Mouse (Mus musculus) MEL (cell line): ENCODE results near the gene Katnb1.
A peak's percentile ranks its signal among the peaks of the same experiment; 100 is the strongest.

ENCODE experiments used
- CTCF ChIP-seq, 3 experiments: IDR thresholded peaks in 2 of 3; conservative IDR thresholded peaks in 1 of 3; 2 replicates each; pipeline ENCODE4 v1.5.1; 2011 to 2012; ENCODE audit warnings: low read length in 3 of 3, low read depth in 2 of 3, mild to moderate bottlenecking in 2 of 3, improper control_type of control experiment in 1 of 3, inconsistent platforms in 1 of 3, mixed read lengths in 1 of 3, moderate library complexity in 1 of 3; ENCODE audit not compliant: control insufficient read depth in 1 of 3, insufficient read depth in 1 of 3, poor library complexity in 1 of 3, severe bottlenecking in 1 of 3
- MAX ChIP-seq: IDR thresholded peaks from 2 replicates; pipeline ENCODE4 v1.6.1; 2011; ENCODE audit warnings: low read length, improper control_type of control experiment

DNA sequence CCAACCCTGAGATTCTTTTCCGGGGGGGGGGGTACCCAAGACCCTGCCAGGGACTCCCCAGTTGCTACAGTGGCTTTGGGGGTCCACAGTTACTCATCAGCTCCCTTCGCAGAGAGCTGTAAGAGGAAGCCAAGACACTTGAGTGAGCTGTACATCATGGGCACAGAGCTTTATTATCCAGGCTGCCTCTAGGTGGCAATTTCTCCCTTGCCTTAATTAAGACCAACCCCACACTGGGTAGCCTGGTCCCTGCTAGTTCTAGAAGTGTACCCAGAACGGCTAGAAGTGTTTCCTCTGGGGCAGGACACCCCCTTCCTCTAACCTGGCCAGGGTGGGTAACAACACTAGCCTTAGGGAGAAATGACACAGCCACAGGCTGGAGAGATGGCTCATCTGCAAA is 54.3 kb downstream of the Katnb1 start:
- TF ChIP-seq MAX, result no peak
- peak in 1 of 3 experiments; percentile 22; a peak in 1 of 6 replicates for TF ChIP-seq CTCF (IDR thresholded peaks at IDR 0.05 in 2 of 3, conservative IDR thresholded peaks at IDR 0.05 in 1 of 3; ENCODE audit: control insufficient read depth in 1 of 3, insufficient read depth in 1 of 3, low read depth in 2 of 3, low read length in 3 of 3, poor library complexity in 1 of 3, severe bottlenecking in 1 of 3)
